Mouse (Mus musculus) heart, postnatal 10 days (tissue): ENCODE results near the gene Abr. TPM values are rescaled to one million over a fixed set of nuclear protein-coding genes. Genes with fewer than 3 reads are reported as not detected.

ENCODE experiments used
- DNase-seq, 2 experiments: peaks; one replicate each; pipeline ENCODE4 v3.0.0; 2021
- intact Hi-C: fragments of 180-260 bp; cut with DNase I; formaldehyde crosslinking; loops from one replicate; pipeline ENCODE4 v1.15.1; 2025
- total RNA-seq, 2 experiments: library from RNA; stranded (reverse); gene quantifications; 2 replicates each; pipeline ENCODE4 v1.2.3; 2021

Gene Abr
- total RNA-seq, 2 experiments from 2014 or later, result 33.9 to 41.2 TPM

DNA sequence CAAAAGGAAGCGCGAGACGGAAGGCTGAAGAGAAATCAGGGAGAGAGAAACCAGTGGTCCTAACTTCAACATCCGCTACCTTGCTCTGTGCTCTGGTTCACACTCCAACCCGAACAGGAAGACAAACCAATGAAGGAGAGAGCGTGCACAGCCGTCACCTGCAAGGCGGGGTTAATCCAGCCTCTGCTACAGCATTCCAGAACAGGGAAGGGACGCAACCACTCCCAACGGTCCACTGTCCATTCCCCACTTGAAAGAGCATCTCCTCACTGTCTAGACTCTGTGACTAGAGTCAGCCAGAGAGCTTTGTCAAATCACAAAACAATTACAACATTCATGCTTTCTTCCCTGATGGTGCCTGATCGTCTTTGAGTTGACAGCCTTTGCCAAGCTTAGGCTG, 229.1 kb downstream of the Abr start:
- intact Hi-C loops, result no loop called here
- DNase-seq, result no peak

GRCm38 (mm10) chr11:76392532-76392931, 229.6 kb downstream of the Abr start:
- intact Hi-C loops, result no loop called here
- no peak for DNase-seq

- no peak for DNase-seq
- intact Hi-C loops, result no loop called here
Measured at GRCm38 (mm10) chr11:76388711-76389110, 233.4 kb downstream of the Abr start.

DNA sequence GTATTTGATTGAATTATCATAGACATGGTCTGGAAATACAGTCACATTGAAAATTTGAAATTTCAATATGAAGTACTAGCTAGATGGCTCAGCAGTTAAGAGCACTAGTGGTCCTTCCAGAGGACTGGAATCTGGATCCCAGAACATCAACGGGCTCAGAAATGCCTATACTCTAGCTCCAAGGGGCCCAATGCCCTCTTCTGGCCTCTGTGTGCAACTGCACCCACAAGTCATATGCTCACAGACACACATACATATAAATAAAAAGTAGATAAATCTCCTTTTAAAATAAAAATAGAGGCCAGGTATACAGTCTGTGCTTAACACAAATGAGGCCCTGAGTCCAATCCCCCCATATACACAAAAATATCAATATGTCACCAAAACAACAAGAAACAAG, 235.0 kb downstream of the Abr start:
- intact Hi-C loops, result no loop called here
- DNase-seq, result no peak

DNA sequence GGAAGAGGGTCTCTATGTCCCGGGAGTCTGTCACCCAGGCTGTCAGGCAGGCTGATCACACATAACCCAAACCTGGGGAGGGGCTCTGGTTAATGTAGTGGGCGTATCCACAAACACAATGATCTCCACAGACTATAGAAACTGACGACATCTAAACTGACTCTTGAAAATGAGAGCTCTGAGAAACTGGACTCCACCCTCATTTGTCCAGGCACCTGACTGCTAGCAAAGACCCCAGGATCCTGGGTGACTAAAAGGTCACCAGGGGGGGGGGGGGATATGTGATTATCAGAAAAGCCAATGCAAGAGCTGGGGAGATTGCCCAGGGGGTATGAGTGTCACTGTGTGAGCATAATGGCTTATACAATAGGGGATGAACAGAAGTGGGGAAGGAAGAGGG, 236.4 kb downstream of the Abr start:
- no peak for DNase-seq
- intact Hi-C loops, result no loop called here

DNA sequence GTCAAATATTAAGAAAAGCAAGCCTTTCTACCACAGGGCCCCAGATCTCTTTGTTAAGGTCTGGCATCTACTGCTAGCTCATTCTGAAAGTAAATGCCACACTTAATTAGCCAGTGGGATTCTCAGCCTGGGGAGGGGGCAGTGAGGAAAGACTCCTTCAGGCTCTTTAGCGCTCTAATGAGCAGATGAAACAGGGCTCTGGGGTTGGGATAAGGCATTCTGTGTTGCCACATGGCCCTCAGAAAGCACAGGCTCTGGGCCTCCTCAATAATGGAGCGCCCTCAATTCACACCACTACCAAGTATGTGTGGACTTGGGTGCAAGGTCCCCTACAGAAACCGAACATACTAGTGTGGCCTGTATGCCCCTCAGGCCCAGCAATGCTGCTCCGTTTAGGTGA, 237.1 kb downstream of the Abr start:
- no peak for DNase-seq
- intact Hi-C loops, result no loop called here

GRCm38 (mm10) chr11:76384307-76384706, 237.8 kb downstream of the Abr start:
- intact Hi-C loops, result no loop called here
- no peak for DNase-seq

DNA sequence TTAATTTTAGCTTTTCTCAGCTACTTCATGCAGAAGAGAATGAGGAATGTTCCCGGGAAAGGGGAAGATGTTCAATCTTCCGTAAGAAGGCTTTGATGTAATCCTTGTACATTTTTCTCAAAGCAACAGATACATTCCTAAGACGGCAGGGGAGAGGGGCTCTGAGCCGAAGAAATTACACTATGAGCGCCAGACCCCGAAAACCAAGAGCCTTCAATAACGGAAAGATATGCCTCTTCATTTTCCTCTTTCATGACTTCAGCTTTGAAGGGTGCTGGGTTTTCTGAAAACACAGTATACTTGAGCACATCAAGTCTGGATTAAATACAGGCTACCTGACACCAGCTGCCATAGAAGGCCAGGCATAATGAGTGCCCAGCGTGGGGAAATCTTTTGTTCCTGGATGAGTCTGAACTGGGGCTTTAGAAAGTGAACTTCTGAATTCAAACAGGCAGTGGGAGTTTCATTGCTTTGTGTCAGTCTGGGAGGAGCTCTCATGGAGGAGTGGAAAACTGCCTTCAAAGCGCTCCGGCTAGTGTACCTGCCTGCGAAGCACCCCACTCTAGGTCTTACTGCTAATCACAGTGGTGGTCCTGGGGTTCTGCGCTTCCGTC, 239.3 kb downstream of the Abr start:
- intact Hi-C loops, result no loop called here
- no peak for DNase-seq

GRCm38 (mm10) chr11:76381201-76381885, 240.8 kb downstream of the Abr start:
- no peak for DNase-seq
- intact Hi-C loops, result no loop called here

- intact Hi-C loops, result no loop called here
- DNase-seq, result peak; percentile 47 to 58
Measured at GRCm38 (mm10) chr11:76379921-76380544, 242.1 kb downstream of the Abr start.

DNA sequence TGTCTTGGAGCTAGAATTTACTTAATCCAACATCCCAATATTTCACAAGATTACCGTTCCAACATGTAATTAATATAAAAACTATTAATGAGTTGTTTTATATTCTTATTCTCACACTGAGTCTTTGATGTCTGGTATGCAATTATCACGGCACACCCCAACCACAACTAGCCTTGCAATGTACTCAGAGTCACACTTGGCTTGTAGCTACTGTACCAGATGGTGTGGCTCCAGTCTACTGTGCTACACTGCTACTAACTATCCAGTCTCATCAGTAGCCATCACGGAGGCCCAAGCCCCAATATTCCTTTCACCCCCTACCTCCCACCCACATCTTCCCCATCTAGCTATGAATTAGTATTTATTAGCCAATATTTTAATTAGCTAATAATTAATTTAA, 245.7 kb downstream of the Abr start:
- intact Hi-C loops, result no loop called here
- no peak for DNase-seq

DNA sequence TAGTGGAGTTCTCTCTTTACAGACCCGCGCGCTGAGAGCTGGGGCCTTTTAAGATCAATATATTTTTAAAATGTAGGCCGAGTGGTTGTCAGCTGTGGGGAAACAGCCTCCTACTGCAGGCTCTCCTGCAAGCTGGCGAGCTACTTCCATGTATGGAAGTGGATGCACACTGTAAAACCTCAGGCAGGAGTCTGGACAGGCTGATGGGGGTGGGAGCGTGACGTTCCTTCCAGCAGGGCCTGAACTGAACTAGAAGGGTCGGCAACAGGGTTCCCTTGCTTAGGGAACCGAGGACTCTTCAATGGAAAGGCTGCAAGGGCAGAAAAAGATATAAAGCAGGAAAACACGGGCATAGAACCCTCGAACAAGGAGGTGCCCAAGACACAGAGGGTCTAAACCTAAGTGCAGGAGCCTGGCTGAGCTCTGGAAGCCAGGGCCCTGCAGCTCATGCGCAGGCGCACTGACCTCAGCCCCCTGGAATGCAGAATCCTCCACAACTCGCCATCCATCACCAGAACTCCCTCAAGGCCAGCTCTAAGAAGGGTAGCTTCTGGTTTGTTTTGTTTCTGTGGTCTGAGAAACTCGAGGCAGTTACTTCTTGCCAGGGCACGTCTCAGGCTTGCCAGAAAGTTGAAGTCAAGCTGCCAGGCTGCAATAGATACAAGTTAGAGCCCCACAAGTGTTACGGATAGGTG, 247.5 kb downstream of the Abr start:
- intact Hi-C loops, result no loop called here

GRCm38 (mm10) chr11:76372534-76372933, 249.6 kb downstream of the Abr start:
- intact Hi-C loops, result no loop called here
- no peak for DNase-seq

More for the DNA sequence above, 247.5 kb downstream of the Abr start:
- DNase-seq, result peak; percentile 80 to 84

DNA sequence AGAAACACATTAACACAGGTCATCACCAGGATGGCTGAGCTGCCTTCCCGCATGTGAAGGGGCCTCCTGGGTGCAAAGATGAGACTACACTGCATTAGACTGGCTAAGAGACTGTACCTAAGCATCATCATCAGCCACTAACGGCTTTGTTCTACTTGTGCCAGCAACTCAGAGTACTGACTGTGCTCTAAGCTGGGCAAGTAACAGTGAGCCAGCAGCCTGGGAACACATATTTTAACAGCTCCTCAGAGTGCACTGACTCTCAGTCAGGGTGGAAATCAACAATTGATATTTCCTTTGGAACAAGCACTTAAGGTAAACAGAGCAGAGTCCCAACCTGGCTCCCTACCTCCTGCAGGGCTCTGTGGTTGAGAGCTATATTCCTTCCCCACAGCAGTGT, 250.0 kb downstream of the Abr start:
- no peak for DNase-seq

DNA sequence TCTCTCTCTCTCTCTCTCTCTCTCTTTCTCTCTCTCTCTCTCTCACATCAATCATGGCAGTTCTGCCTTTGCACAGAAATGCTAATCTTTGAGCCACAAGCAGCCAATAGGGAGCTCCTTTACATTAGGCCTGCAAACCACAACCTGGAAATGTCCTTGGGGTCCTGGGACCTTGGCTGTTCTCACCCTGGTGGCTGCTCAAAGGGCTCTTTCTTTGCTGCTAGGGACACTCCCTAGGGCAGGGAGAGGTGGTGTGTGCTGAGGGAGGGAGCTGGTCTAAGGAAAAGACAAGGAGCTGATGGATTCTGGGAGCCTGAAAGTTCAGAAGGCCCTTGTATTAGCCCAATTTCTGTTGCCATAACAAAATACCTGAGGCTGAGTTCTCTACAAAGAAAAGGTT, 251.6 kb downstream of the Abr start:
- intact Hi-C loops, result no loop called here
- no peak for DNase-seq

More for the DNA sequence above, 250.0 kb downstream of the Abr start:
- intact Hi-C loops, result no loop called here

Other genes with a start within 250 kb of the Abr start
- 10 to 100 TPM; 15.7 to 17.4 TPM for gene Nxn, start 223.2 kb downstream of the Abr start, total RNA-seq
- gene Timm22, start 215.4 kb downstream of the Abr start, total RNA-seq, result 10 to 100 TPM; 43.4 to 51.7 TPM
- gene Bhlha9, start 50.2 kb upstream of the Abr start, total RNA-seq, result not detected
- gene Trarg1, start 57.5 kb upstream of the Abr start, total RNA-seq, result 1 to 10 TPM; 4.2 to 6.7 TPM
- 10 to 100 TPM; 30.7 to 32.9 TPM for gene Gosr1, start 141.3 kb upstream of the Abr start, total RNA-seq
- 10 to 100 TPM; 66.5 to 71.9 TPM for gene Cpd, start 224.7 kb upstream of the Abr start, total RNA-seq